Comparison of ENCODE assay signal across 16 mouse cellular contexts in the genomic region with DNA sequence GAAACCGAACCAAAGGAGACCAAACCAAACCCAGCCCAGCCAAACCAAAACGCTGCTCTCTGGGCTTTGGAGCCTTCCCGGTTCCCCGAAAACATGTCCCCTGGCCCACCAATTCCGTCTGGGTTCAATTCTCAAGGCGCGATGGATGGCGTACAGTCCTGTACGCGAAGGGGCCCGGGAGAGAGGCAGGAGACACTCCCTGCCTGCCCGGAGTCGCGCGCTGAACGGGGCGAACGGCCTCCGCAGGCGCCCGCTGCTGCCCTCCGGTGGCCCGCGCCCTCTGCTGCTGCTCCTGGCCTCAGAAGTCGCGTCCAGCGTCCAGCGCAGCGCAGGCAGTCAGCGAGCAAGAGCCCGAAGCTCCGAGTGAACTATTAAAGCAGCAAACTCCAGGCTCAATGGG. TPM values are rescaled to one million over a fixed set of nuclear protein-coding genes. Genes with fewer than 3 reads are reported as not detected.
A peak's percentile ranks its signal among the peaks of the same experiment; 100 is the strongest.
DNase-seq lines count a peak whose midpoint lies in the region; ATAC-seq and TF ChIP-seq lines count a peak whose summit lies in the region.
"Not testable (repeated sequence)": the region's sequence is repeated elsewhere in the genome, so short reads cannot be mapped to it uniquely, and the experiment has no call there.
"Had no signal": no experiment of that assay in that cellular context is flagged by ENCODE, and none has a peak within 500 bp of the region (broad histone marks: within the 10 kb centered on the region; RNA-seq: fewer than 3 reads in every experiment).

Gene Gm13290 (plus strand): TSS at position 301 of the 400 bp plus-strand sequence.

- TF ChIP-seq CTCF in CH12.LX (conservative IDR thresholded peaks at IDR 0.05 in 1 of 2, IDR thresholded peaks at IDR 0.05 in 1 of 2; ENCODE audit: low read depth in 2 of 2, low read length in 2 of 2) = not testable (repeated sequence)

- not testable (repeated sequence) for H3K79me2 ChIP-seq in CH12.LX (replicated peaks; ENCODE audit: control insufficient read depth, extremely low read depth, insufficient read depth, poor library complexity, severe bottlenecking)

- not testable (repeated sequence) for H3K36me3 ChIP-seq in CH12.LX (replicated peaks in 1 of 2; ENCODE audit: control insufficient read depth in 1 of 2, insufficient read depth in 1 of 2, low read length in 1 of 2); liver, embryonic 12.5 days

- not testable (repeated sequence) for H3K9me3 ChIP-seq in CH12.LX (replicated peaks; ENCODE audit: low read length); liver, embryonic 12.5 days (replicated peaks)

- in situ Hi-C loops in CH12.LX (cut with MboI; ENCODE audit: low pct_ligation_motif_present, low pct_unique_long_range_greater_than_20kb, low sequenced_read_pairs) = not testable (repeated sequence)

- not testable (repeated sequence) for DNase-seq in CH12.LX (ENCODE audit: extremely low read depth)

- dilution Hi-C loops in CH12.LX (cut with MboI; ENCODE audit: extremely low pct_ligation_motif_present, extremely low pct_unique_long_range_greater_than_20kb, low sequenced_read_pairs) = not testable (repeated sequence)

- not testable (repeated sequence) for H3K9ac ChIP-seq in CH12.LX (ENCODE audit: insufficient read depth, low read depth); liver, embryonic 12.5 days

- ATAC-seq in liver, embryonic 12.5 days = not testable (repeated sequence)

- H3K4me2 ChIP-seq in CH12.LX (ENCODE audit: insufficient read depth, low read depth, poor library complexity, severe bottlenecking) = 0 out of 2 replicates have a peak within 1 kb of the TSS, but pooled peaks have one; percentile 24
- 0 out of 2 replicates have a peak within 1 kb of the TSS, but pooled peaks have one; percentile 16 for H3K4me2 ChIP-seq in liver, embryonic 12.5 days

- not testable (repeated sequence) for H3K27me3 ChIP-seq in CH12.LX (replicated peaks); liver, embryonic 12.5 days (replicated peaks)

- TF ChIP-seq EP300 in CH12.LX (IDR thresholded peaks at IDR 0.05; ENCODE audit: low read length) = not testable (repeated sequence)

- not testable (repeated sequence) for TF ChIP-seq RAD21 in CH12.LX (IDR thresholded peaks at IDR 0.05; ENCODE audit: low read depth, low read length)

- H3K4me3 ChIP-seq in CH12.LX (replicated peaks in 1 of 3; ENCODE audit: low read depth in 2 of 3, low read length in 2 of 3, poor library complexity in 1 of 3); liver, embryonic 12.5 days: not testable (repeated sequence)

- not testable (repeated sequence) for H3K27ac ChIP-seq in CH12.LX (ENCODE audit: insufficient read depth, low read depth); liver, embryonic 12.5 days

- no CpG with 5 or more reads among the region's 32 CpGs for WGBS in liver, embryonic 12.5 days (ENCODE audit: insufficient replicate concordance)

- TF ChIP-seq POLR2A in CH12.LX (IDR thresholded peaks at IDR 0.05; ENCODE audit: low read depth, low read length) = not testable (repeated sequence)

- H3K4me1 ChIP-seq in CH12.LX (ENCODE audit: control insufficient read depth in 1 of 2, insufficient read depth in 2 of 2); liver, embryonic 12.5 days: not testable (repeated sequence)

RNA-seq across cellular contexts. Expression of gene Gm13290, which starts in this region (rescaled TPM):
- total RNA-seq in CH12.LX (2012; rRNA removed) (not detected in 2 replicates), CH12.LX (2014; rRNA removed) (not detected in 2 replicates)
- polyA plus RNA-seq in CH12.LX (2012; ENCODE audit: insufficient read length, low read depth) = not detected in 2 replicates
- not detected in 2 replicates for polyA plus RNA-seq in liver, embryonic 12.5 days (2016; fragmentation: Nextera tagmentation; extraction: Ambion mirVana)
- total RNA-seq: adrenal gland, adult 18-20 months; adrenal gland, adult 2 months; adrenal gland, postnatal 10 days; adrenal gland, postnatal 14 days; adrenal gland, postnatal 25 days; adrenal gland, postnatal 36 days; adrenal gland, postnatal 4 days; ES-E14; G1E; MEL had no signal
- polyA plus RNA-seq: activated CD4-positive, CD25-positive, alpha-beta regulatory T cell, adult 4 months; adrenal gland, adult 2 months; brain, embryonic 14.5 days; CD4-positive, CD25-positive, alpha-beta regulatory T cell, adult 4 months; cerebellum, adult 2 months; G1E had no signal
